Mouse (Mus musculus): ENCODE measurements at regions not wholly inside any gene's neighbourhood (a gene's known extent, or its start where the extent isn't known, plus 50 kb on each side); places are given as distances from the start of the nearest gene placed in this dataset.
A peak's percentile ranks its signal among the peaks of the same experiment; 100 is the strongest.

DNA sequence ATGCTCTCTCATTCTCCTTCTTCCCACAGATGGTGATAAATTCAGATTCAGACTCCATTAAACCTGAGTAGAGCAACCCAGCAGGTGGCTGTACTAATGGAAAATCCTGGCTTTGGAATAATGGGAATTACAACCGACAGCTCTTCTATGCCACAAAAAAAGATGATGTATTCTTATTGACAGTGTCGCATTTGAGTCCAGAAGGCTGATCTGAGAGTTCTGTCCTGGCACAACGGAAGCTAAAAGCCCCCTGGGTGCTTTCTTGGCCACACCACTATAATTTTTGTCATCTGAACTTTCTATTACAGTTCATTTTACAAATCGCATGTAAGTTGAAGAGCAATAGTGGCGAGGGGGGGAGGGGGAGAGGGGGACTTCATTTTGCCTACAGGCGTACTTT, 411.9 kb downstream of the Anxa1 start:
- H3K4me2 ChIP-seq (ENCODE audit: low read depth, low read length, poor library complexity, severe bottlenecking): no peak overlapping the region
- H3K4me3 ChIP-seq (ENCODE audit: low read depth, low read length): no peak overlapping the region
- H3K27ac ChIP-seq (ENCODE audit: low read depth, low read length): no peak overlapping the region
- H3K9ac ChIP-seq (replicated peaks; ENCODE audit: low read length, poor library complexity, severe bottlenecking): no peak overlapping the region
- ATAC-seq (ENCODE audit: low FRiP score): no peak
- no peak for TF ChIP-seq CTCF (IDR thresholded peaks at IDR 0.05)
- DNase-seq (ENCODE audit: low spot score): peak; percentile 61
- H3K36me3 ChIP-seq (ENCODE audit: insufficient read depth, low read length): no peaks in the 10 kb centered on the region
- H3K27me3 ChIP-seq (ENCODE audit: insufficient read depth, low read length): no peaks in the 10 kb centered on the region
- H3K4me1 ChIP-seq (ENCODE audit: insufficient read depth, low read length): peaks cover 4% of the 10 kb centered on the region; the same call in 1 of the 2 replicates
- no peaks in the 10 kb centered on the region for H3K9me3 ChIP-seq (ENCODE audit: low read length)
- 56% methylated on average over 6 of the region's 6 CpGs for WGBS

DNA sequence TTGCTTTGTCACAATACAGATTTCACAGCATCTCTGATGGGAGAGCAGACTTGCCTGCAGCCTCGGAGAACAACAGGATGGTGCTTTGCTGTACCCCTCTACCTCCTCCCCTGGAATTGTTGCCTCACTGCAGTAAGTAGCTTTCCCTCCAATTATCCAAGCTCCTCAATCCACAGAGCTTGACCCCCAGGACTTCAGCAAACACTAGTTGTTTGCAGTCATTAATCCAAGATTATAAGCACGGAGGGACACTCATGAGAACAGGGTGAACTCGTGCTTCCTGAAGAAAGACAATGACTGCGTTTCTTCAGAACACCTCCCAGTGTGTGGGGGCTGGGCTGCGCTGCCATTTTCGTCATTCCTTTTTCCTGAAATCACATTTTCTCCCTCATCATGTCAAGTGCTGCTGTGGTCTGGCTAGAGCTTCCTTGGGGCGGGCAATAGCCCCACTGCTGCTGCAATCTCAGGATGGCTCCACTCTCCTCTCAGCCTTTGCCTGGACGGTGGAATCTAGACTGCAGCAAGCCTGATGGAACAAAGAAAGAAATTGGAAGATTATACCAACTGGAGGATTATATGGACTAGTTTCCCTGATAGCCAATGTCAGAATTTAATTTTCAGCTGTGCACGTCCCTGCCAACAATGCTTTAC, 413.0 kb downstream of the Anxa1 start:
- Histone ChIP-seq H3K9me3 (ENCODE audit: low read length) (no peaks in the 10 kb centered on the region), H3K9ac (replicated peaks; ENCODE audit: low read length, poor library complexity, severe bottlenecking) (no peak overlapping the region), H3K27me3 (ENCODE audit: insufficient read depth, low read length) (no peaks in the 10 kb centered on the region), H3K27ac (ENCODE audit: low read depth, low read length) (0 out of 2 replicates have a peak overlapping the region, but pooled peaks have one; percentile 32), H3K4me2 (ENCODE audit: low read depth, low read length, poor library complexity, severe bottlenecking) (peak overlapping the region; percentile 24; the same call in 1 of the 2 replicates), H3K4me1 (ENCODE audit: insufficient read depth, low read length) (peaks cover 4% of the 10 kb centered on the region; the same call in 1 of the 2 replicates), H3K4me3 (ENCODE audit: low read depth, low read length) (0 out of 2 replicates have a peak overlapping the region, but pooled peaks have one; percentile 3), H3K36me3 (ENCODE audit: insufficient read depth, low read length) (no peaks in the 10 kb centered on the region)
- WGBS: 23% methylated on average over 9 of the region's 9 CpGs
- DNase-seq (ENCODE audit: low spot score) (peak; percentile 6), ATAC-seq (ENCODE audit: low FRiP score) (peak; percentile 73)
- TF ChIP-seq CTCF (IDR thresholded peaks at IDR 0.05): no peak

DNA sequence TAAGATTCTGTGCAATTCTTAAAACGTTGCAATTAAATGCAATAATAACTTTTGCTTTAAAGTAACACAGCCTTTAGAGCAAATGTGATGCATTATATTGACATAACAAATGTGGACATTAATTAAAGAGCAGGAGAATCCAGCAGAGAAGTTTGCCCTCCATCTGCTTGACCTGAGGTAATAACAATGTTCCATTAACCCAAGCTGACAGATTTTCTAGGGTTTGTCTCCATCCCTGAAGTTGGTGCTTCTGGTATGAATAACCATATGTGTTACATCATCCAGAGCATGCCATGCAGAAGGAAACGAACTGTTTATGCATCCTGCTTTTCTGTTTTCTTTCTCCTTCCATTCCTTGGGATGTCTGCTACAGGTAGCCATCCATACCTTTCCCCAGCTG, 414.0 kb downstream of the Anxa1 start:
- WGBS: 64% methylated on average over 2 of the region's 2 CpGs
- no peaks in the 10 kb centered on the region for H3K27me3 ChIP-seq (ENCODE audit: insufficient read depth, low read length)
- no peak overlapping the region for H3K9ac ChIP-seq (replicated peaks; ENCODE audit: low read length, poor library complexity, severe bottlenecking)
- ATAC-seq (ENCODE audit: low FRiP score) (no peak), DNase-seq (ENCODE audit: low spot score) (no peak)
- TF ChIP-seq CTCF (IDR thresholded peaks at IDR 0.05): no peak
- H3K4me2 ChIP-seq (ENCODE audit: low read depth, low read length, poor library complexity, severe bottlenecking): no peak overlapping the region
- no peaks in the 10 kb centered on the region for H3K9me3 ChIP-seq (ENCODE audit: low read length)
- H3K4me1 ChIP-seq (ENCODE audit: insufficient read depth, low read length): peaks cover 4% of the 10 kb centered on the region; the same call in 1 of the 2 replicates
- H3K27ac ChIP-seq (ENCODE audit: low read depth, low read length): no peak overlapping the region
- H3K4me3 ChIP-seq (ENCODE audit: low read depth, low read length): no peak overlapping the region
- no peaks in the 10 kb centered on the region for H3K36me3 ChIP-seq (ENCODE audit: insufficient read depth, low read length)

DNA sequence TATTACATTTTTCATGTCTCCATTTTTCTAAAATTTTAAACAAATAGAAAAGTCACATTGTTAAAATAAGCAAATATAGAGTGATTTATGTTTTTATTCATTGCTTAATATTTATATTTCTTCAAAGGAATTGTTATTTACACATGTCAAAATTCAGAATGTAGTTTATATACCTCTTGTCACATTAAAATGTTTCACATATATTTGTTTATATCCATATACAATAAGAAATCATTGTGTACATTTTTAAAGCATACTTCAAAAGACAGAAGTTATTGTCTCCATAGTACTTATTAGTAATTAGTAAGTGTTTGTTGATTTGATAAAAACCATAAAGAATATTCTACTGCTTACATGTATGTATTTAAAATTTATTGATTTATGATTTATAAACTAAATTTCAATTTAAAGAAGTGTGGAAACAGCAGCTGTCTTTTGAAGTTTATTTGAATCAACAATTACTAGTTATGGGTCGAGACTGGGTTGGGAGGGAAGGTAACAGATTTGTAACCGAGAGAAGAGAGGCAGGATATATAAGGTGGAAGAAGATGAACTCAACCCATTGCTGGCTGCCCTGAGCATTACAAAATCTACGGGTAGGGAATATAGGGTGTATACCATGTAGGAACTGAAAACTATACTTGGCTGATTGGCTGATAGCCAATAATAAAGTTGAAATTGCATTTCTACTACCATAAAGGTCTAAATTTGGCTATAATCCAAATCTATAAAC, 420.8 kb downstream of the Anxa1 start:
- Histone ChIP-seq H3K27ac (ENCODE audit: low read depth, low read length) (no peak overlapping the region), H3K4me3 (ENCODE audit: low read depth, low read length) (no peak overlapping the region), H3K27me3 (ENCODE audit: insufficient read depth, low read length) (no peaks in the 10 kb centered on the region), H3K36me3 (ENCODE audit: insufficient read depth, low read length) (no peaks in the 10 kb centered on the region), H3K4me1 (ENCODE audit: insufficient read depth, low read length) (no peaks in the 10 kb centered on the region), H3K4me2 (ENCODE audit: low read depth, low read length, poor library complexity, severe bottlenecking) (no peak overlapping the region), H3K9me3 (ENCODE audit: low read length) (no peaks in the 10 kb centered on the region), H3K9ac (replicated peaks; ENCODE audit: low read length, poor library complexity, severe bottlenecking) (no peak overlapping the region)
- DNase-seq (ENCODE audit: low spot score) (no peak), ATAC-seq (ENCODE audit: low FRiP score) (no peak)
- no peak for TF ChIP-seq CTCF (IDR thresholded peaks at IDR 0.05)
- 89% methylated on average over 3 of the region's 3 CpGs for WGBS

DNA sequence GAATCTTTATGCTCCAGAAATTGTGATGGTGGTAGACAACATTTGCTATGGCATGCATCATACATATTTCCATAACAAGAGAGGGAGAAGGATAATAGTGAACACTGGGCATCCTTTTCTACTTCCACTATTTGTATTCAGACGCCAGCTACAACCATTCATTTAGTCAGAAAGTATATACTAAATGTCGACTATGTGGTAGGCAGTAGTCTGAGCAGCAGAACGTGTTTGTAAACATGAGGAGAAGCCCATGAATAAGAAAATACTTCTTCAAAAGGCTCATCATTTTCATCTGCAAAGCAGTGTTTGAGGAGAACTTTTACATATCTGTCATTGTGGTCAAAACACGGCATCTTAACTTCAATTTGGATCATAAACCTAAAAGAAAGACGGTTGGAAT, 421.4 kb downstream of the Anxa1 start:
- Histone ChIP-seq H3K9ac (replicated peaks; ENCODE audit: low read length, poor library complexity, severe bottlenecking) (no peak overlapping the region), H3K4me1 (ENCODE audit: insufficient read depth, low read length) (no peaks in the 10 kb centered on the region), H3K9me3 (ENCODE audit: low read length) (no peaks in the 10 kb centered on the region), H3K27ac (ENCODE audit: low read depth, low read length) (no peak overlapping the region), H3K36me3 (ENCODE audit: insufficient read depth, low read length) (no peaks in the 10 kb centered on the region), H3K4me3 (ENCODE audit: low read depth, low read length) (no peak overlapping the region), H3K4me2 (ENCODE audit: low read depth, low read length, poor library complexity, severe bottlenecking) (no peak overlapping the region), H3K27me3 (ENCODE audit: insufficient read depth, low read length) (no peaks in the 10 kb centered on the region)
- no peak for TF ChIP-seq CTCF (IDR thresholded peaks at IDR 0.05)
- WGBS: 81% methylated on average over 5 of the region's 5 CpGs
- DNase-seq (ENCODE audit: low spot score): no peak
- no peak for ATAC-seq (ENCODE audit: low FRiP score)

DNA sequence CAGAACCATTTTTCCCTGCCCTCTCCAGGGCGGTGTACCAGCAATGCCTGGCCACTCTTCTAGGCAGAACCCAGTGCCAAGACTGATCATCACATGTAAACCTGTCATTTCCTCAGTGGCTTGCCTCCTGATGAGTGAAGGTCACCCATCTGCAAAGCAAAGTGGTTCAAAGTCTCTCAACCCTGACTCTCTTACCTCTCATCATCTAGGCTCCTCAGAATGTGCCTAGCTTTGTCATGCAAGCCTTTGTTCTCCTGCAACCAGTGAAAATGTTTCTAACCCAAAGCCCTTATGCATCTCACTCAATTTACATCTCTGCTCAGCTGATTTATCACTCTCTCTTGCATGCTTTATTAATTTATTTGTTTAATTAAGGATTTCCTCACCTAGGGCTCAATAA, 445.5 kb downstream of the Anxa1 start:
- ATAC-seq (ENCODE audit: low FRiP score) (no peak), DNase-seq (ENCODE audit: low spot score) (no peak)
- Histone ChIP-seq H3K27ac (ENCODE audit: low read depth, low read length) (no peak overlapping the region), H3K36me3 (ENCODE audit: insufficient read depth, low read length) (no peaks in the 10 kb centered on the region), H3K9me3 (ENCODE audit: low read length) (no peaks in the 10 kb centered on the region), H3K27me3 (ENCODE audit: insufficient read depth, low read length) (no peaks in the 10 kb centered on the region), H3K4me2 (ENCODE audit: low read depth, low read length, poor library complexity, severe bottlenecking) (no peak overlapping the region), H3K4me3 (ENCODE audit: low read depth, low read length) (no peak overlapping the region), H3K4me1 (ENCODE audit: insufficient read depth, low read length) (no peaks in the 10 kb centered on the region), H3K9ac (replicated peaks; ENCODE audit: low read length, poor library complexity, severe bottlenecking) (no peak overlapping the region)
- no peak for TF ChIP-seq CTCF (IDR thresholded peaks at IDR 0.05)
- 84% methylated on average over 1 of the region's 1 CpGs for WGBS

Data from midbrain, postnatal 0 days (tissue).